ENCODE assay signal across 17 mouse cellular contexts in the genomic region with DNA sequence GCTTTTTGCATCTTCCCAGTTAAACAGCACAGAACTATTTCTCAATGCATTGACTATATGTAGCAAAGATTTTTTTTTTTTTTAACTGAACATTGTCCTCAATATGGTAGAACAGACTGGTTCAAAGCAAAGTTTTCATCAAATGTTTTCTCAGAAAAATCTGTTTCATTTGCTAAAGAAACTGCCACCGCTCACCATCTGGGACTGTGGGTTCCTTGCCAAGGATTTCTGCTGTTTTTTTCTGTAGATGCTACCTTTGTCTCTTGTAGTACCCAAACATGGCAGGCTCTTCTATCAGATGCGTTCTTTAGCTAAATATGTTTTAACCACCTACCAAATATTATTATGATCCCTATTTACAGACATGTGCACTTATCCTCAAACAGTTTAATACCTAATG.
DNase-seq lines count a peak whose midpoint lies in the region; ATAC-seq and TF ChIP-seq lines count a peak whose summit lies in the region.
"Had no signal": no experiment of that assay in that cellular context is flagged by ENCODE, and none has a peak within 500 bp of the region (broad histone marks: within the 10 kb centered on the region; RNA-seq: fewer than 3 reads in every experiment).

No protein-coding gene starts in this region.

- WGBS in forebrain, embryonic 16.5 days = 63% methylated on average over 2 of the region's 2 CpGs

- peak; percentile 47 for ATAC-seq in frontal cortex, adult (ENCODE audit: low TSS enrichment)
- peak; percentile 68 for ATAC-seq in forebrain, embryonic 16.5 days
- ATAC-seq: intestine, embryonic 16.5 days; liver, embryonic 12.5 days; midbrain, embryonic 15.5 days had no signal

- H3K9ac ChIP-seq in forebrain, embryonic 16.5 days (replicated peaks; ENCODE audit: low read depth, low read length) = no peak overlapping the region
- H3K9ac ChIP-seq: hindbrain, embryonic 13.5 days; liver, embryonic 12.5 days; lung, embryonic 15.5 days; midbrain, embryonic 15.5 days had no signal

- H3K4me1 ChIP-seq in forebrain, embryonic 16.5 days (replicated peaks; ENCODE audit: control insufficient read depth, insufficient read depth, low read length) = no peaks in the 10 kb centered on the region
- H3K4me1 ChIP-seq: hindbrain, embryonic 13.5 days; liver, embryonic 12.5 days; lung, embryonic 15.5 days; midbrain, embryonic 15.5 days had no signal

- no peak for DNase-seq in frontal cortex, postnatal 25 days (ENCODE audit: low spot score in 2 of 2)
- peak; percentile 53 to 54 for DNase-seq in layer of hippocampus, adult 2 months (ENCODE audit: low spot score in 2 of 2)
- DNase-seq in right cerebral cortex, postnatal 10 days (ENCODE audit: low spot score in 2 of 2) = peak; percentile 58 to 60
- no peak for DNase-seq in T-cell, adult 2 months (ENCODE audit: low spot score)
- DNase-seq in thymus, postnatal 0 days (ENCODE audit: low spot score) = no peak
- DNase-seq: adrenal gland, adult 8-10 months; heart, adult 11 months; thymus, adult 2 months had no signal

- no peaks in the 10 kb centered on the region for H3K36me3 ChIP-seq in forebrain, embryonic 16.5 days (ENCODE audit: control insufficient read depth, insufficient read depth)
- H3K36me3 ChIP-seq: G1E; hindbrain, embryonic 13.5 days; liver, embryonic 12.5 days; lung, embryonic 15.5 days; midbrain, embryonic 15.5 days had no signal

- no peaks in the 10 kb centered on the region for H3K9me3 ChIP-seq in forebrain, embryonic 16.5 days (ENCODE audit: control insufficient read depth, low read length)
- H3K9me3 ChIP-seq: hindbrain, embryonic 13.5 days; liver, embryonic 12.5 days; lung, embryonic 15.5 days; midbrain, embryonic 15.5 days had no signal

- H3K4me3 ChIP-seq in forebrain, embryonic 16.5 days (replicated peaks; ENCODE audit: low read length) = no peak overlapping the region
- H3K4me3 ChIP-seq in layer of hippocampus, adult 2 months = no peak overlapping the region
- H3K4me3 ChIP-seq: hindbrain, embryonic 13.5 days; liver, embryonic 12.5 days; lung, embryonic 15.5 days; midbrain, embryonic 15.5 days had no signal

- TF ChIP-seq CTCF in layer of hippocampus, adult 2 months (conservative IDR thresholded peaks at IDR 0.05) = no peak

- no peak overlapping the region for H3K4me2 ChIP-seq in forebrain, embryonic 16.5 days (ENCODE audit: low read length)
- H3K4me2 ChIP-seq: hindbrain, embryonic 13.5 days; liver, embryonic 12.5 days; lung, embryonic 15.5 days; midbrain, embryonic 15.5 days had no signal

- H3K27ac ChIP-seq in forebrain, embryonic 16.5 days (ENCODE audit: low read length) = no peak overlapping the region
- H3K27ac ChIP-seq in layer of hippocampus, adult 2 months = no peak overlapping the region
- H3K27ac ChIP-seq: hindbrain, embryonic 13.5 days; kidney, postnatal 0 days; liver, embryonic 12.5 days; lung, embryonic 15.5 days; midbrain, embryonic 15.5 days had no signal

- H3K27me3 ChIP-seq in forebrain, embryonic 16.5 days (replicated peaks; ENCODE audit: control insufficient read depth, insufficient read depth, low read length) = no peaks in the 10 kb centered on the region
- H3K27me3 ChIP-seq: hindbrain, embryonic 13.5 days; liver, embryonic 12.5 days; lung, embryonic 15.5 days; midbrain, embryonic 15.5 days had no signal

Comparison
In these comparisons a context has a peak if more than half of its experiments do, and no peak if none do; other contexts are left out.
1. DNase-seq: peak in layer of hippocampus, adult 2 months (2 of 2) and right cerebral cortex, postnatal 10 days (2 of 2); none in frontal cortex, postnatal 25 days (0 of 2), T-cell, adult 2 months (single experiment) and thymus, postnatal 0 days (single experiment).